Mouse (Mus musculus) spleen, adult 2 months (tissue): ENCODE measurements around the gene Adnp.

Experiments
- CTCF ChIP-seq: fragments of 200-500 bp; IDR thresholded peaks from 2 replicates; pipeline ENCODE4 v1.5.1; 2011; ENCODE audit warnings: mild to moderate bottlenecking, inconsistent platforms; ENCODE audit not compliant: insufficient read depth, insufficient read length, insufficient replicate concordance; ENCODE audit errors: extremely low read depth
- POLR2A ChIP-seq: fragments of 200-500 bp; IDR thresholded peaks from 2 replicates; pipeline ENCODE4 v1.6.1; 2011; ENCODE audit warnings: low read depth, low read length, inconsistent platforms

GRCm38 (mm10) chr2:168206725-168207644 is at the start of gene Adnp:
- TF ChIP-seq CTCF (peak; percentile 73), POLR2A (peak; percentile 15)
